Mouse (Mus musculus) ovary, adult 18-20 months (tissue): ENCODE measurements around the gene Synrg.
A peak's percentile ranks its signal among the peaks of the same experiment; 100 is the strongest.

Experiments used
- DNase-seq: peaks from one replicate; pipeline ENCODE4 v3.0.0; 2022; ENCODE audit warnings: low spot score, mixed read lengths

Gene Synrg

GRCm38 (mm10) chr11:83981338-83981737 lies 17.1 kb downstream of the Synrg start:
- no peak for DNase-seq

- no peak for DNase-seq
These were observed 27.5 kb downstream of the Synrg start for GRCm38 (mm10) chr11:83991701-83992100.

GRCm38 (mm10) chr11:83993428-83993827 lies 29.2 kb downstream of the Synrg start:
- DNase-seq: no peak

GRCm38 (mm10) chr11:83994481-83994880 lies 30.3 kb downstream of the Synrg start:
- DNase-seq: no peak

- no peak for DNase-seq
These were observed 31.3 kb downstream of the Synrg start for GRCm38 (mm10) chr11:83995535-83995950.

- DNase-seq: no peak
These were observed 33.1 kb downstream of the Synrg start for GRCm38 (mm10) chr11:83997171-83997868.

GRCm38 (mm10) chr11:83998993-83999392 lies 34.8 kb downstream of the Synrg start:
- no peak for DNase-seq

GRCm38 (mm10) chr11:83999411-83999915 lies 35.2 kb downstream of the Synrg start:
- DNase-seq: no peak

- DNase-seq: no peak
These were observed 37.0 kb downstream of the Synrg start for GRCm38 (mm10) chr11:84001257-84001656.

GRCm38 (mm10) chr11:84003986-84004385 lies 39.8 kb downstream of the Synrg start:
- no peak for DNase-seq

GRCm38 (mm10) chr11:84009001-84009400 lies 44.8 kb downstream of the Synrg start:
- no peak for DNase-seq

GRCm38 (mm10) chr11:84010411-84010810 lies 46.2 kb downstream of the Synrg start:
- DNase-seq: no peak

GRCm38 (mm10) chr11:84011050-84011449 lies 46.8 kb downstream of the Synrg start:
- no peak for DNase-seq

- DNase-seq: no peak
These were observed 47.3 kb downstream of the Synrg start for GRCm38 (mm10) chr11:84011576-84011975.

- DNase-seq: no peak
These were observed 48.9 kb downstream of the Synrg start for GRCm38 (mm10) chr11:84013105-84013504.

- no peak for DNase-seq
These were observed 52.0 kb downstream of the Synrg start for GRCm38 (mm10) chr11:84016147-84016809.

- no peak for DNase-seq
These were observed 52.7 kb downstream of the Synrg start for GRCm38 (mm10) chr11:84016810-84017508.

GRCm38 (mm10) chr11:84027231-84027630 lies 63.0 kb downstream of the Synrg start:
- no peak for DNase-seq

GRCm38 (mm10) chr11:84028271-84029028 lies 64.2 kb downstream of the Synrg start:
- DNase-seq: peak; percentile 44

- DNase-seq: no peak
These were observed 67.7 kb downstream of the Synrg start for GRCm38 (mm10) chr11:84031971-84032370.

GRCm38 (mm10) chr11:84032559-84032958 lies 68.3 kb downstream of the Synrg start:
- DNase-seq: no peak

- no peak for DNase-seq
These were observed 69.4 kb downstream of the Synrg start for GRCm38 (mm10) chr11:84033671-84034070.
